Mouse (Mus musculus) CH12.LX (cell line): Measurements from ENCODE around the gene Mia2.

ENCODE experiments used
- CTCF ChIP-seq, 2 experiments: IDR thresholded peaks in 1 of 2; conservative IDR thresholded peaks in 1 of 2; 2 replicates each; pipeline ENCODE4 v1.5.1; 2011 to 2012; ENCODE audit warnings: low read depth in 2 of 2, low read length in 2 of 2, improper control_type of control experiment in 1 of 2, inconsistent platforms in 1 of 2, mild to moderate bottlenecking in 1 of 2, moderate library complexity in 1 of 2
- POLR2A ChIP-seq: IDR thresholded peaks from 2 replicates; pipeline ENCODE4 v1.6.1; 2011; ENCODE audit warnings: low read depth, mild to moderate bottlenecking, improper control_type of control experiment, low read length
- POLR2AphosphoS2 ChIP-seq: IDR thresholded peaks from 2 replicates; pipeline ENCODE4 v1.6.1; 2011; ENCODE audit warnings: low read depth, low read length, improper control_type of control experiment

DNA sequence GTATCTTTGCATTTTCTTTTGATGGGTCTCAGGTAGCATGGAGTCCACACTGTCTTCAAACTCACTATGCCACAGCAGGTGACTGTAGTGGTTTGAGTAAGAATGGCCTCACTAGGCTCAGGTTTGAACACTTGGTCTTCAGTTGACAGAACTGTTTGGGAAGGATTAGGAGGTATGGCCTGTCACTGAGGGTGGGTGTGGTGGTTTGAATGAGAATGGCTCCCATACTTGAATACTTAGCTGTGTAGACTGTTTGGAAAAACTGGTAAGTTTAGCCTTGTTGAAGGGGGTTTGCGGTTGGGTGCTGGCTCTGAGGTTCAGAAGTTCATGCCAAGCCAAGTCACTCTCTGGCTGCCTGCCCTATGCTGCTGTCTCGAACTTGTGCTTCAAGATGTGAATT is 103.8 kb downstream of the Mia2 start:
- no peak for TF ChIP-seq POLR2A
- no peak for TF ChIP-seq CTCF (conservative IDR thresholded peaks at IDR 0.05 in 1 of 2, IDR thresholded peaks at IDR 0.05 in 1 of 2; ENCODE audit: low read depth in 2 of 2, low read length in 2 of 2)
- TF ChIP-seq POLR2AphosphoS2: no peak
